Mouse (Mus musculus): ENCODE results near the gene Stpg4. TPM values are rescaled to one million over a fixed set of nuclear protein-coding genes. Genes with fewer than 3 reads are reported as not detected.

Stpg4 gene
- polyA plus RNA-seq, 1 experiment, result not detected

- Histone ChIP-seq H3K27me3 (ENCODE audit: control insufficient read depth) (no peaks in the 10 kb centered on the region), H3K36me3 (ENCODE audit: control insufficient read depth) (peaks cover 78% of the 10 kb centered on the region), H3K9me3 (ENCODE audit: control insufficient read depth, low read length) (no peaks in the 10 kb centered on the region), H3K4me1 (ENCODE audit: control insufficient read depth) (peaks cover 21% of the 10 kb centered on the region), H3K4me3 (replicated peaks) (no peak overlapping the region)
- TF ChIP-seq TAL1 (IDR thresholded peaks at IDR 0.05; ENCODE audit: low read length) (no peak), GATA1 (IDR thresholded peaks at IDR 0.05; ENCODE audit: low read length) (no peak)
Observed at GRCm38 (mm10) chr17:87365268-87365667, 62.3 kb downstream of the Stpg4 start.

- Histone ChIP-seq H3K4me3 (replicated peaks) (no peak overlapping the region), H3K9me3 (ENCODE audit: control insufficient read depth, low read length) (no peaks in the 10 kb centered on the region), H3K36me3 (ENCODE audit: control insufficient read depth) (peaks cover 84% of the 10 kb centered on the region), H3K4me1 (ENCODE audit: control insufficient read depth) (peaks cover 25% of the 10 kb centered on the region), H3K27me3 (ENCODE audit: control insufficient read depth) (no peaks in the 10 kb centered on the region)
- TF ChIP-seq TAL1 (IDR thresholded peaks at IDR 0.05; ENCODE audit: low read length), result no peak
- no peak for TF ChIP-seq GATA1 (IDR thresholded peaks at IDR 0.05; ENCODE audit: low read length)
Observed at GRCm38 (mm10) chr17:87364108-87364507, 63.4 kb downstream of the Stpg4 start.

GRCm38 (mm10) chr17:87361132-87361531 is 66.4 kb downstream of the Stpg4 start:
- TF ChIP-seq TAL1 (IDR thresholded peaks at IDR 0.05; ENCODE audit: low read length), result no peak
- no peak for TF ChIP-seq GATA1 (IDR thresholded peaks at IDR 0.05; ENCODE audit: low read length)
- no peaks in the 10 kb centered on the region for H3K9me3 ChIP-seq (ENCODE audit: control insufficient read depth, low read length)
- peaks cover 26% of the 10 kb centered on the region for H3K4me1 ChIP-seq (ENCODE audit: control insufficient read depth)
- H3K4me3 ChIP-seq (replicated peaks), result no peak overlapping the region
- peaks cover 87% of the 10 kb centered on the region for H3K36me3 ChIP-seq (ENCODE audit: control insufficient read depth)
- H3K27me3 ChIP-seq (ENCODE audit: control insufficient read depth), result no peaks in the 10 kb centered on the region

- Histone ChIP-seq H3K9me3 (ENCODE audit: control insufficient read depth, low read length) (no peaks in the 10 kb centered on the region), H3K4me1 (ENCODE audit: control insufficient read depth) (peaks cover 13% of the 10 kb centered on the region), H3K27me3 (ENCODE audit: control insufficient read depth) (no peaks in the 10 kb centered on the region), H3K4me3 (replicated peaks) (no peak overlapping the region), H3K36me3 (ENCODE audit: control insufficient read depth) (peaks cover 73% of the 10 kb centered on the region)
- TF ChIP-seq TAL1 (IDR thresholded peaks at IDR 0.05; ENCODE audit: low read length) (no peak), GATA1 (IDR thresholded peaks at IDR 0.05; ENCODE audit: low read length) (no peak)
Observed at GRCm38 (mm10) chr17:87357506-87357905, 70.0 kb downstream of the Stpg4 start.

- H3K4me1 ChIP-seq (ENCODE audit: control insufficient read depth), result peaks cover 13% of the 10 kb centered on the region
- no peaks in the 10 kb centered on the region for H3K27me3 ChIP-seq (ENCODE audit: control insufficient read depth)
- H3K36me3 ChIP-seq (ENCODE audit: control insufficient read depth), result peaks cover 61% of the 10 kb centered on the region
- no peak overlapping the region for H3K4me3 ChIP-seq (replicated peaks)
- no peak for TF ChIP-seq GATA1 (IDR thresholded peaks at IDR 0.05; ENCODE audit: low read length)
- TF ChIP-seq TAL1 (IDR thresholded peaks at IDR 0.05; ENCODE audit: low read length), result no peak
- no peaks in the 10 kb centered on the region for H3K9me3 ChIP-seq (ENCODE audit: control insufficient read depth, low read length)
Observed at GRCm38 (mm10) chr17:87356261-87356660, 71.3 kb downstream of the Stpg4 start.

GRCm38 (mm10) chr17:87355456-87355855 is 72.1 kb downstream of the Stpg4 start:
- TF ChIP-seq GATA1 (IDR thresholded peaks at IDR 0.05; ENCODE audit: low read length) (no peak), TAL1 (IDR thresholded peaks at IDR 0.05; ENCODE audit: low read length) (no peak)

GRCm38 (mm10) chr17:87353745-87354320 is 73.7 kb downstream of the Stpg4 start:
- Histone ChIP-seq H3K4me3 (replicated peaks) (no peak overlapping the region), H3K27me3 (ENCODE audit: control insufficient read depth) (no peaks in the 10 kb centered on the region), H3K9me3 (ENCODE audit: control insufficient read depth, low read length) (no peaks in the 10 kb centered on the region), H3K36me3 (ENCODE audit: control insufficient read depth) (peaks cover 58% of the 10 kb centered on the region), H3K4me1 (ENCODE audit: control insufficient read depth) (peaks cover 6% of the 10 kb centered on the region; the same call in 1 of the 2 replicates)
- TF ChIP-seq TAL1 (IDR thresholded peaks at IDR 0.05; ENCODE audit: low read length) (no peak), GATA1 (IDR thresholded peaks at IDR 0.05; ENCODE audit: low read length) (no peak)

More at GRCm38 (mm10) chr17:87355456-87355855, 72.1 kb downstream of the Stpg4 start:
- H3K4me1 ChIP-seq (ENCODE audit: control insufficient read depth), result peaks cover 13% of the 10 kb centered on the region
- H3K27me3 ChIP-seq (ENCODE audit: control insufficient read depth), result no peaks in the 10 kb centered on the region
- peaks cover 61% of the 10 kb centered on the region for H3K36me3 ChIP-seq (ENCODE audit: control insufficient read depth)
- no peak overlapping the region for H3K4me3 ChIP-seq (replicated peaks)
- H3K9me3 ChIP-seq (ENCODE audit: control insufficient read depth, low read length), result no peaks in the 10 kb centered on the region

- Histone ChIP-seq H3K9me3 (ENCODE audit: control insufficient read depth, low read length) (no peaks in the 10 kb centered on the region), H3K4me3 (replicated peaks) (no peak overlapping the region), H3K27me3 (ENCODE audit: control insufficient read depth) (no peaks in the 10 kb centered on the region), H3K36me3 (ENCODE audit: control insufficient read depth) (peaks cover 61% of the 10 kb centered on the region), H3K4me1 (ENCODE audit: control insufficient read depth) (peaks cover 4% of the 10 kb centered on the region; the same call in 1 of the 2 replicates)
- no peak for TF ChIP-seq GATA1 (IDR thresholded peaks at IDR 0.05; ENCODE audit: low read length)
- TF ChIP-seq TAL1 (IDR thresholded peaks at IDR 0.05; ENCODE audit: low read length), result no peak
Observed at GRCm38 (mm10) chr17:87352898-87353225, 74.7 kb downstream of the Stpg4 start.

- H3K4me3 ChIP-seq (replicated peaks), result no peak overlapping the region
- TF ChIP-seq GATA1 (IDR thresholded peaks at IDR 0.05; ENCODE audit: low read length), result no peak
- TF ChIP-seq TAL1 (IDR thresholded peaks at IDR 0.05; ENCODE audit: low read length), result no peak
- H3K27me3 ChIP-seq (ENCODE audit: control insufficient read depth), result no peaks in the 10 kb centered on the region
- peaks cover 4% of the 10 kb centered on the region; the same call in 1 of the 2 replicates for H3K4me1 ChIP-seq (ENCODE audit: control insufficient read depth)
- peaks cover 61% of the 10 kb centered on the region for H3K36me3 ChIP-seq (ENCODE audit: control insufficient read depth)
- H3K9me3 ChIP-seq (ENCODE audit: control insufficient read depth, low read length), result no peaks in the 10 kb centered on the region
Observed at GRCm38 (mm10) chr17:87352106-87352897, 75.2 kb downstream of the Stpg4 start.
